Mouse (Mus musculus): ENCODE measurements around the gene Dhrs4.

Gene Dhrs4

DNA sequence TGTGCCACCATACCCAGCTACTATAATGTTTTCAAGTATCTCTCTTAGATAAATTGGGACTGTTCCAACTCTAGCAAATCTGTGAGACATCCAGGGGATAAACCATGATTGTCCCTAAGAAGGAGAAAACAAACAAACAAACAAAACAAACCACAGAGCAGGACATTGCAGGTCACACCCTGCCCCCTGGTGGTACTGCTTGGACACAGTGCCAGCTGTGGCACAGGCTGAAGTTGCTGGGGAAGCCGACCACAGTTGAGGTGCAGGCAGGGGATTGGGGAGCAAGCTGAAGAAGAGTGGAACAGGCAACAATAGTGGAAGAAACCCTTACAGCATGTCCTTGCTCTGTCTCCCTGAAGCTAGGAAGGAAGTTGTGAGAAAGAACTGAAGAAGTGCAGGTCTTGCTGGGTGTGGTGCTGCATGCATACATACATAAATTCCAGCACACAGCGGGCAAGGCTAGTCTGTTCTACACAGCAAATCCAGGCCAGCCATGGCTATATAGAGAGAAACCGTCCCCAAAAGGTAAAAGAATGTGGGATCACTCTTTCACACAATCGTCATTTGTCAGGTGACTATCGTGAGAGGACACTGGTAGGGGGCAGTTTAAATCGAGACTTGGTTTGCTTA, 57.7 kb downstream of the Dhrs4 start:
- no peak for DNase-seq

Measured in heart, adult 11 months (tissue).